Mouse (Mus musculus): Measurements from ENCODE around the gene Slc39a11.

Slc39a11 gene

DNA sequence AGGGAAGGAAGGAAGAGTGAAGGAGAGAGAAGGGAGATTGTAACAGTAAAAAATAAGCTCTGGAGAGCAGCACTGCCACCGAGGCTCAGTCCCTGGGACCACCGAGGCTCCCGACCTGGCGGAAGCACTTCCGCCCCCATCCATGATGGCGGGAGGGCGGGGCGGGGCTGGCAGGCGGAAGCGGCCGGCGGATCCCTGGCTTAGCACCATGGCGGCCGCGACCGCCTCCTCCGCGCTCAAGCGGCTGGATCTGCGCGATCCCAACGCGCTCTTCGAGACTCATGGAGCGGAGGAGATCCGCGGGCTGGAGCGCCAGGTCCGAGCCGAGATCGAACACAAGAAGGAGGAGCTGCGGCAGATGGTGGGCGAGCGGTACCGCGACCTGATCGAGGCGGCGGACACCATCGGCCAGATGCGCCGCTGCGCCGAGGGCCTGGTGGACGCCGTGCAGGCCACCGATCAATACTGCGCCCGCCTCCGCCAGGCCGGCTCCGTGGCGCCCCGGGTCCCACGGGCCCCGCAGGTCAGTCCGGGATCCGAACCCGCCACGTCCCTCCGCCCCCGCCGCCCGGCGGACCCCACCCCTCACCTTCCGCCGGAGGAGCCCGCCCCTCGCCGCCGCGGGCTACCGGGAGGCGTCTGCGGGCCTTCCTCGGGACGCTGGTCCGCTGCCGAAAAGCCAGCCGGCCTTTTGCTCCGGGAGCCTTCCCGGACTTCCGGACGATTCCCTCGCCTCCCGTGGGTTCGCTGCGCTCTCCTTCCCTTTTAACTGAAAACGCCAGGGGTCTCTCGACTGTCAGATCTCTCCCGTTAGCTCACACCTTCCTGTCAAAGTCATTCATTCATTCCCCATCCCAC, at the start of gene Slc39a11:
Gene Slc39a11 (minus strand): TSS at position 727 of the 858 bp plus-strand sequence.
- peak; percentile 45 to 50 for DNase-seq (ENCODE audit: low read depth in 2 of 2, low spot score in 2 of 2)

DNA sequence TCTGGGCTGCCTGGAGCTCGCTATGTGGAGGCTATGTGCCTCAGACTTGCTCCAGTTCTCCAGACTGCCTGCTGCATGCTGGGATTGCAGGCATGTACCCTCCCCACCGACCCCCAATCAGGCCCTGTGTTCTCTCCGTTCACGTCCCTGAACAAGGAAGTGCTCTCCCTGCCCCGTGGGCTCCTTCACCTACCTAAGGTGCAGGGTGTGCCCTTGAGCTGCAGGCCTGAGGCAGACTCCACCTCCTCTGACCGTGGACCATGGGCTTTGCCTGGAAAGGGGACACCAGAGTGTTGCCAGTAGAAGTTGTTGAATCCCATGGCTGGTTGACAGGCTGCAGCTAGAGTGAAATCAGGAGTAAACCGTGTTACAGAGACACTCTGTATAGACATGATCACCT, 49.8 kb upstream of the Slc39a11 start:
- no peak for DNase-seq (ENCODE audit: low read depth in 2 of 2, low spot score in 2 of 2)

DNA sequence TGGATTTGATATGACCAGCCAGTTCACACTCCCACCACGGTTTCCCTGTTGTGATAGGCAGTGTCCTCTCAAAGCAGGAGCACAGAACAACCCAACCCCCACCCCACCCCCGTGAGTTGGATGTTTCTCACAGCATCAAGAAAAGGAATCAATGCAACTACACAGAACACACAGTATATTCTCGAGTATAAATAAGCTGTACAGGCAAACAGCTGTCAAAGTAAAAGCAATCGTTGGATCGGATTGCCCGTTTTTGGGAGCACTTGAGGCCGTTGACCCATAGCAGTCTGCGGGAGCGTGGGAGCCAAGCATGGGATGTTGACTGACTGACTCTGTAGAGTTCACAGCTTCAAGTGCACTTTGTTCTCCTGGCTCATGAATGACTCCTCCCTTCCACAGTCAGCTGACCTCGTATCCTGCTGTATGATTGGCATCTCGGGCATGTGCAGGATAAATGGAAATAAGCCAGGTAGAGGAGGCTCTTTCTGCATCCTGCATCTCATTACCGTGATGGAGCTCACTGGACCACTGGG, 48.2 kb upstream of the Slc39a11 start:
- DNase-seq (ENCODE audit: low read depth in 2 of 2, low spot score in 2 of 2) = no peak

DNA sequence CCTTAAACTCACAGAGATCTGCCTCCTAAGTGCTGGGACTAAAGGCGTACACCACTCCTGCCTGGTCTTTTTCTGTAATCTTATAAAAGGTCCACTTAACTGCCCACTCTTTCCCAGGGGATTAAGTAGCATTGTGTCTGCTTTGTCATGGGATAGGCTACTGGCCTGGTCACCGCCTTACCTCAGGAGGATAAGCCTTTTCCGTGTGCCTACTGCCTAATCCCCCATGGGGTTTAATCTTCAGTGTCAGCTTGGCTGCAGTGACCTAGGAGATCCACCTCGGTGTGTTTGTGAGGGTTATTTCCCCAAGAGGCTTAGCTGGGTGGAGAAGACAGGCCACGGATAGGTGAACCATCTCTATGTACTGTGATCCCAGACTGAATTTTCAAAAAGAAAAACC, 47.7 kb upstream of the Slc39a11 start:
- no peak for DNase-seq (ENCODE audit: low read depth in 2 of 2, low spot score in 2 of 2)

DNA sequence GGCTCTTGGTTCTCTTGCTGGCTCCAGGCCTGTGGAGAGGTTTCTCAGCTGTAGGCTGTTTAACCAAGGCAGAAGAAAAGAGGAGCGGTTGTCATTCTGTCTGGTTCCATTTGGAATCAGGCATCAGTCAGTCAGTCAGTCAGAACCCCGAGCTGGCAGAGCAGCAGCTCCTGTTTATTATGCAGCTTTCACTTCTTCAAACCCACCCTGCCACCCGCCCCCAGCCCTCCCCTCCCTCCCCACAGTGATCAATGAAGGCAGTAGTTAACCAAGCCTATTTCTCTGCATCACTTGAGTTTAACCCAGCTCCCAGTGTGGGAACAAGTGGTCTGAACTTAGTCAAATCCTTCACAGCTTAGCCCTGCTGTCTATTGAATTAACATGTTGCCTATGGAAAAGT, 42.0 kb upstream of the Slc39a11 start:
- DNase-seq (ENCODE audit: low read depth in 2 of 2, low spot score in 2 of 2) = no peak

DNA sequence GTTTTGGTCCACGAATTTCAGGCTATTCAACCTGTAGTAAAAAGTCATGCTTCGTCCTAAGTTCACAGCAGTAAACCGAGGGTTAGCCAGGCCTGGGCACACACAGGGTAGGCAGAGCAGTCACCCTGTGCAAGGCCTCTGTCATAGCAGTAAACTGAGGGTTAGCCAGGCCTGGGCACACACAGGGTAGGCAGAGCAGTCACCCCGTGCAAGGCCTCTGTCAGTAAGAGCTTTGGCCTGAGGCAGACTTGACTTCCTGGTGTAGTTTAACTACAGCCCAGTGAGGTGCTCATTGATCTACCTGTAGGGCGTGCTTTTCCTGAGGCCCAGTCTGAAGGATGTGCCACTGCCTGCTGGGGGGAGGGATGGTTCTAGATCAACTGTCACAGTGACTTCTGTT, 41.4 kb upstream of the Slc39a11 start:
- no peak for DNase-seq (ENCODE audit: low read depth in 2 of 2, low spot score in 2 of 2)

DNA sequence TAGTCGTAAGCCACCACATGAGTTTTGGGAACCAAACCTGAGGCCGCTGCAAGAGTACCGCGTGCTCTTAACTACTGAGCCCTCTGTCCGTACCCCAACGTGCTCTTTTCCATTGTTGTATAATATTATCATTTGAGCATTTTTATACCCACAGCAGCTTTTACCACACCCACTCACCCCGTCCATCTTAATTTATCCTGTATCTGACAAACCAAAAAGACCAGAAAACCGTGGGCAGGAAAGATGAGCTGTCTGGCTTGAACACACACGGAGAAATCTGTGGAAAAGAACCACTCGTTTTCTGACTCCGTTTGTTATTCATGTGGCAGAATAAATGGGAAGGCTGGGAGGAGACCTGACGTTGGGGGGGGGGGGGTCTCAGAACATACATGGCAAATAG, 40.6 kb upstream of the Slc39a11 start:
- DNase-seq (ENCODE audit: low read depth in 2 of 2, low spot score in 2 of 2) = no peak

DNA sequence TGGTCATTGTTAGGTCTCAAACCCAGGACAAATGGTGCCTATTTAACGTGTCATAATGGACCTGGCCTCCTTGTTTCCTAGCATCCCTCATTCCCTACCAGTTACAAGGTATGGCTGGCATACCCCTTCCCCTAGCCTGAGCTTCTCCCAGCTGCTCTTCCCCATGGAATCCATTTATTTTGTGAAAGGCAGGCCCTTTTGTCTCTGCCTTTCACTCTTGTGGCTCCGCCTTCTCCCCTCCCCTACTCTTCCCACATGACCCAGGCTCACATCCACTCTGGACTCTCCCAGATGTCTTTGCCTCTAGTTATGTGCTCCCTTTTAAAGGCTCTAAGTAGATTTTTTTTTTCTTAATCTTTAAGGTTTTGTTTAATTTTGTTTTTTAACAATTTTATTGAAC, 37.2 kb upstream of the Slc39a11 start:
- no peak for DNase-seq (ENCODE audit: low read depth in 2 of 2, low spot score in 2 of 2)

DNA sequence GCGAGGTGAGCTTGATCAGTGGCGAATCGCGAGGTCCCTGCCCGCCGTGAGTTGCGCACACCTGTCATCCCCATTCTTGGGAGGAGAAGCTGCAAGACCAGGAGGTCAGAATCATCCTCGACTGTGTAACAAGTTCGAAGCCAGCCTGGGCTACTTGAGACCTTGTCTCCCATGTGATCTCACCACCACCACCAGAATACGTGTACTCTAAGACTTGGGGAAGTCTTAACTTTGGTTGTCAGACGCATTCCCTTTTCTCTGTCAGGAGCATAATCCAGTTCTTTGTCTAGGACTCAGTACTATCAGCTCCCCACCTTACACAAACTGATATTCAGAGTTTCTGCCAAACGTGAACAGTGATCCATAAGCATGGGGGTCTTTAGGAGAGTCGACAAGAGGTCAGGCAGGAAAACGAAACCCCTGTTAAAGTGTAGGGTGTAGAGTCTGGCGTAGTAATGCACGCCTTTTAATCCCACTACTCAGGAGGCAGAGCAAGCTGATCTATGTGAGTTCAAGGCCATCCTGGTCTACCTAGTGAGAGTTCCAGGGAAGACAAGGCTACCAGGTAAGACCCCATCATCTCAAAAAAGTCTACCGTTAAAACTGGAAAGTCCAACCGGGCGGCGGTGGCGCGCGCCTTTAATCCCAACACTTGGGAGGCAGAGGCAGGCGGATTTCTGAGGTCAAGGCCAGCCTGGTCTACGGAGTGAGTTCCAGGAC, 35.0 kb upstream of the Slc39a11 start:
- no peak for DNase-seq (ENCODE audit: low read depth in 2 of 2, low spot score in 2 of 2)

DNA sequence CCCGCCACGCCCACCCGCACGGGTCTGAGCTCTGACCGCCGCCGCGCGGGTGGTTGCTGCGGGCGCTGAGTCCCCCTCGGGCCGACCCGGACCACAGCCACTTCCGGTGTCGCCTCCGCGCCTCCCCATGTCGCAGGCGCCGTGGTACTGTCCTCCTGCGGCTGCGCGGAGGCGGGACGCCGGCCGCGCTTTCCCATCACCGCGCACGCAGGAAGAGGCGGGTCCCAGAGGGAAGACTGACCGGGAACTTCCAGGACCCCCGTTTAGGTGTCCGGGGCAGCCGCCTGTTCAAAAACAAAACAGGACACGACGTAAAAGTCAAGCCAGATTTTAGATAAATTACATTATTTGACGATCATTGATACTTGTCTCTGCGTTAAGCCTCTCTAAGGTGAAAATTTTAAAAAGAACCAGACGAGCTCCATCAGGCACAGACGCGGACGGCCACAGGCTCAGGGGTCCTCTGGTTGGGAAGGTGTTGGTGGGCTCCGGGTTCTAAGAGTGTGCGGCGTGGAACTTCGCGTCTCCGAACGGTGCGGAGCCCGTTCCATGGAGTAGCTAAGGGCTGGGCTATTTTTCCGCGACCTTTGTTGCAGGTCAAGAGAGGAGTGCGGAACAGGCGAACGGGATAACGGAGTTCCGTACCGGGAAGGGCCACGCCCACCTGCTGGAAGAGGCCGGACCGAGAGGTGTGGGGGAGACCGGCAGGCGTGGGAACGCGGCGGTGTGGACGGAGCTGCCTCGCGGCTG, 34.3 kb upstream of the Slc39a11 start, which contains the start of the genes Fam104a and D11Wsu47e:
Gene Fam104a (minus strand): TSS at position 199 of the 750 bp plus-strand sequence.
Gene D11Wsu47e (plus strand): TSS at position 456 of the 750 bp plus-strand sequence.
- peak; percentile 93 to 94 for DNase-seq (ENCODE audit: low read depth in 2 of 2, low spot score in 2 of 2)

DNA sequence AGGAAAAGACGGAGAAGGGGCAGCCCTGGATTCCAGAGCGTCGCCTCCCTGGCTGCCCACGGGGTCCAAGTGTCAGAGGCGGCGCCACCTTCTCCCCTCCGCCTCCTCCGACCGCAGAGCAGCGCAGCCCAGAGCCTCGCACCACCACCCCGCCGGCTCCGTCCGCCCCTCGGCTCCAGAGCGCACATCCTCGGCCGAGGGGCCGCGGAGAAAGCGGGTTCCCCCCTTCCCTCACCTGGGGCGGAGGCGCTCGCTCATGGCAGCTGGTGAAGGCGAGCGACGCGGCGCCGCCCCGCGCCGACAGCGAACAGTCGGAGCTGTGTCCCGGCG, 33.7 kb upstream of the Slc39a11 start:
- DNase-seq (ENCODE audit: low read depth in 2 of 2, low spot score in 2 of 2) = no peak

DNA sequence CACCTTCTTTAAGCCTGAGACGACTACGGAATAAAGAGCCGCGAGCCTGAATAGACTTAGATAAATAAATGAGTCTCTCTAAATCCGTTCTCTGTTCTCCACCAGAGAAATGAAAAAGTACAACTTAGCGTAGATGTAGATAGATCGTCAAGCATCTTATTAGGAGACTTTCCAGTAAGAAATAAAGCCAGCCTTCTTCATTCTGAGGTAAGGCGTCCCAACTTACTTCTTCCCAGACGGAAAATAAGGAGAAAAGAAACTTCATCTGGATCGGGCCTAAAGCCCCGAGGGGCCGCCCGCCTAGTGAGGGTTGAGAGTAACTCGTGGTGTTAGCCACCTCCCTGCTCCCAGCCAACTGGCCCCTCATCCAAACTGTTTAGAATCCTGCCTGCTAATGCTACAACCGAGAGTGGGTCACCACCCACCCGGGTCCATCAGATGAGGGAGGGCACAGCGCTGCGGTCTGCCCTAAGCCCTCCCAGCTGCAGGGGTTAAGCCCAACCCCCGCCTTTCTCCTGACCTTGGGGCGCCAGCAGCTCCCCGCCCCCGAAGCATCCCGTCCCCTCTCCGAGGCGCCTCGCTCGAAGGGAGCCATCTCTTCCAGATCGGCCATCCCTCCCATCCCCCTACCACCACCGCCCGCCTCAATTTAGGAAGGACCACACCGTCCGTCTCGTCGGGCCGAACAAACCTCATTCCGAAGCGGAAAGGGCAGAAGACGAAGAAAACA, 33.2 kb upstream of the Slc39a11 start:
- DNase-seq (ENCODE audit: low read depth in 2 of 2, low spot score in 2 of 2) = peak; percentile 30 to 34

DNA sequence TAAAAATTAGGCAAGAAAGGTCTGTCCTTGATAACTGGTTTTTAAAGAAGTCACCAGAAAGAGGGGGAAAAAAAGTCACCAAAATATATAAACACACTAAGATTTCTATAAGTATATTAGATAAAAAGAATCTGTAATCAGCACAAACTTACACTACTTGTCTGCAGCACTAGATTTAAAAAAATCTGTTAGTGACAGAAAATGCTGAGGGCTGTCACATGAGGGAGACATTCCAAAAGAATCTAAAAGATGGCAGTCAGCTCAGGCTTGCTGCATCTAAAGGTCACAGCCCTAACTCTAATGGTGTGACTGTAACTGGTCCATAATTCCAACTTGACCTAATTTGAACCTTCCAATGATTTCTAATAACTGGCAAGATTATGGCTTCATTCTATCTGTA, 32.1 kb upstream of the Slc39a11 start:
- DNase-seq (ENCODE audit: low read depth in 2 of 2, low spot score in 2 of 2) = no peak

DNA sequence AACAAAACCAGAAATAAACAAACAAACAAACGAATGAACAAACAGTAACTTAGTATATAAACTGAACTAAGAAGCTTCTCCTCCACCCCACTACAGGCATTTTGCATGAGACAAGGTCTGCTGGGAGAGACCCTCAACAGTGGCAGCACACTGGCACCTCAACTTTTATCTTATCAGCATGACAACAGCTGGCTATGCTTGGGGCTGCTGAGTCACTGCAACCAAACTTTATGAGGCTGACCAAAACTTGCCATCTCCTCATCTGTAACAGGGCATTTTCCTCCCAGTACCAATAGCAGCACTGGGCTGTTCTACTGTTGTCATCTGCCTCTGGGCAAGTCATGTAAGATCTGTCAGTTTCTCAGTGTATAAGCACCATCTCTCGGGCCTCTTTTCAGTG, 31.1 kb upstream of the Slc39a11 start:
- DNase-seq (ENCODE audit: low read depth in 2 of 2, low spot score in 2 of 2) = no peak

DNA sequence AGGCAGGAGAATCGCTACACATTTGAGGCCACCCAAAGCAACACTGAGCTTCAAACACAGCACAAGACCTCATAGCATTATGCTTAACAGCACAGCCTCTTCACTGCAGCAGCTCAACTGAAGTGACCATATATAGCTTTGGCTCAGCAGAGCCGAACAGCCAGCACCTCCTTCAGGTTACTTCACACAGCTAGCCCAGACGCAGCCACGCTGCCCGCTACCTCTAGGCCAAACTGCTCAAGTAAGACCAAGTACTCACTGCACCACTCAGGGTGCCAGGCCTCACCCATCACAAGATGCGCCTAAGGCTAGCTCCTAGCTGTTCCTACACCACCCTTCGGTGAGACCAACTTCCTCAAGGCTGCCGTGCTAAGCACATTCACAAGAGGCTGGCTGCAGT, 28.5 kb upstream of the Slc39a11 start:
- no peak for DNase-seq (ENCODE audit: low read depth in 2 of 2, low spot score in 2 of 2)

DNA sequence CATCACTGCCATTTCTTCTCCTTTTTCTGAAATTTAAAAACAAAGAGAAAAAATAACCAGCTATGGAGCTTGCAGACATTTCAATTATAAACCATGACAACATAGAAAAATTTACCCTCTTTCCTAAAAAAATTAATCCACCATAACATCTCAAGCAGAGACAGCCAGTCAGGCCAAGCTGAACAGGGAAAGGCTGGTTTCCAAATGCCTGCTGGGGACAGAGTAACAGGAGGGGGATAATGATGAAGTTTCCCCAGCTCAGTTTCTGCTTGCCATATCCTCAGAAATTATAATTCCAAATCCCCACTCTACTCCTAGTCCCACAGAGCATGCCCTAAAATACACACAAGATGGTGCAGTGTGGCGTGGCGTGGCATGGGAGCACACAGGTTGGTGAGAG, 27.5 kb upstream of the Slc39a11 start:
- no peak for DNase-seq (ENCODE audit: low read depth in 2 of 2, low spot score in 2 of 2)

DNA sequence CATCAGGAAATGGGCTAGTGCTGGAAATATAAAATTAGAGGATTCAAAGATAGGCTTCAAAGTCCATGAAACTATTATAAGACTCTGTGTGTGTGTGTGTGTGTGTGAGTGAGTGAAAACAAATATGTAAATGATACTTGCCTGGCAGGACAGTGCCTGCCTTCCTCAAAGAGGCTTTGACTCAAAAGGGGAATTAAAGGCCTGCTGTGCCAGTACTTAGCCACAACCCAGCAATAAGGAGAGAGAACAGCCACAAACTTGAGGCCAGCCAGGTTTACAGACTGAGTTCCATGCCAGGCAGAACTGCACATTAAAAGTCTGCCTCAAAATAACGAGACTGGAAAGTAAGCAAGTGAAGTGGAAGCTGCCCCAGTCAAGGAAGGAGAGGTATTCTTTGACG, 27.0 kb upstream of the Slc39a11 start:
- no peak for DNase-seq (ENCODE audit: low read depth in 2 of 2, low spot score in 2 of 2)

DNA sequence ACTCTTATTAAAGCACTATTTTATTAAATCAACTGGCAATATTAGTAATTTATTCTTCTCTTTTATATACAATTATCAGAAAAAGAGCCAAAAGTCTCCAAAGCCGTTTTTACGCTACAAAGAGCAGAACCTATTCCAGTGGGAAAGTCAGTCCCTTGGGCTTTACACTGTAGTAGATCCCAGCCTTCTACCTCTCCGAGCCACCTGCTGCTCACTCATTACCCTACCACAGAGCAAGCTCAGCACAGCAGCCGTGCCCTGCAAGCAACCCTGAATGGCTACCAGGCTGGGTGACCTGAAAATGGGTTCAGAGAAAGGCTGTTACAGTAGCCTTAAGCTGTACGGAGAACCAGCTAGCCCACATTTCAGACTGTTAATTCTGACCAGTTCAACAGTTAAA, 24.7 kb upstream of the Slc39a11 start:
- no peak for DNase-seq (ENCODE audit: low read depth in 2 of 2, low spot score in 2 of 2)

DNA sequence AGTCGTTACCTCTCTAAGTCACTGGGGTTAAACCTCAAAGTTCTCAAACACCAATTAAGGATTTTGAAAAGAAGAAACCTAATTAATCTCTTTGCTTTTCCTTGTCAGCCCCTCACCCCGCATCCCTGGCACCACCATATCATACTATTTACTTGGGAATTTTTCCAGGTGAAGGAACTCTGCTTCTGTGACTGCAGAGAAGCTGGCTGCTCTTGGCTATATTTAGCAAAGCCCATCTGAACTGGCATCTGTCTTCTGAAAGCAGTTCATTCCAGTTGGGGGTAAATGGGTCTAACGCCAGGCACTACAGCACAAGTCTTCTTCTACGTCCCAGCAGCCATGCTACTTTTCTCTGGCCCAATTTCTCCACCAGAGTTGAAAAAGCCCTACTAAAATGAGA, 23.7 kb upstream of the Slc39a11 start:
- no peak for DNase-seq (ENCODE audit: low read depth in 2 of 2, low spot score in 2 of 2)

DNA sequence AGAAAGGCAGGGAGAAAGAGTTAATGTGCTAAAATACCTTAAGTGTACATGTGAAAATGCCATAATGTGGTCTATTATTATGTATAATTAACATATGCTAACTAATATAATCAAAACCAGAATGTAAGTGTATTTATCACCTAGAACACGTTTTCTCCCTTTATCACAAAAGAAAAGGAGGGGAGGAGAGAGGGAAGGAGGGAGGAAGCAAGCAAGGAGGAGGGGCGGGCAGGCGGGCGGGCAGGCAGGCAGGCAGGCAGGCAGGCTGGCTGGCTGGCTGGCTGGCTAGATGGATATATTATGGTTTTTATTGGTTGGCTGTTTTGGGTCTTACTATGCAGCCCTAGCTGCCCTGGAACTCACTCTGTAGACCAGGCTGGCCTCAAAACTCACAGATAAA, 19.8 kb upstream of the Slc39a11 start:
- DNase-seq (ENCODE audit: low read depth in 2 of 2, low spot score in 2 of 2) = no peak

DNA sequence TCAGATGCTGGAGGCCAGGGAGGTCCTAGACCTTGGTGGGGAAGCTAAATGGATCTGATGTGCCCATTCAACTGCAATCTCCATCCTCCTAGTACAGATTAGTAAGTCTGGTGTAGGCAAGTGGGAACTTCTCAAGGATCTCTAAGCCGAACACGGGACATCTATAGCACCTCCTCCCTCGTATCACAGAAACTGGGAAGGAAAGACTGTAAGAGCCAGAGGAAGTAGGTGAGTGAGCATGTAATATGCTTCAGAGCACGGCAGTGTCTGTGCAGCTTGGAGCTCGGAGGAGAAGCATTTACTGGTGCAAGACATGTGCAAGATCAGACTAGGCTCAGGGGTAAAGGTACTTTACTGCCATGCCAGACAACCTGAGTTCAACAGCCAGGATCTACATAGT, 19.0 kb upstream of the Slc39a11 start:
- no peak for DNase-seq (ENCODE audit: low read depth in 2 of 2, low spot score in 2 of 2)
